Mouse (Mus musculus): ENCODE results near the gene Ephb1.

Gene Ephb1

GRCm38 (mm10) chr9:101982378-101982777, 372.1 kb downstream of the Ephb1 start:
- no peak for DNase-seq (ENCODE audit: low spot score)

- no peak for DNase-seq (ENCODE audit: low spot score)
Observed at GRCm38 (mm10) chr9:101981161-101981560, 373.3 kb downstream of the Ephb1 start.

- DNase-seq (ENCODE audit: low spot score): no peak
Observed at GRCm38 (mm10) chr9:101976884-101977465, 377.5 kb downstream of the Ephb1 start.

- DNase-seq (ENCODE audit: low spot score): no peak
Observed at GRCm38 (mm10) chr9:101972314-101972713, 382.2 kb downstream of the Ephb1 start.

- DNase-seq (ENCODE audit: low spot score): no peak
Observed at GRCm38 (mm10) chr9:101971806-101972205, 382.7 kb downstream of the Ephb1 start.

GRCm38 (mm10) chr9:101956228-101956627, 398.3 kb downstream of the Ephb1 start:
- no peak for DNase-seq (ENCODE audit: low spot score)

GRCm38 (mm10) chr9:101954529-101954928, 400.0 kb downstream of the Ephb1 start:
- DNase-seq (ENCODE audit: low spot score): no peak

- no peak for DNase-seq (ENCODE audit: low spot score)
Observed at GRCm38 (mm10) chr9:101950101-101950500, 404.4 kb downstream of the Ephb1 start.

GRCm38 (mm10) chr9:101945814-101946213, 408.7 kb downstream of the Ephb1 start:
- DNase-seq (ENCODE audit: low spot score): no peak

- no peak for DNase-seq (ENCODE audit: low spot score)
Observed at GRCm38 (mm10) chr9:101945326-101945725, 409.2 kb downstream of the Ephb1 start.

- DNase-seq (ENCODE audit: low spot score): no peak
Observed at GRCm38 (mm10) chr9:101942058-101942669, 412.3 kb downstream of the Ephb1 start.

- DNase-seq (ENCODE audit: low spot score): no peak
Observed at GRCm38 (mm10) chr9:101940182-101940581, 414.3 kb downstream of the Ephb1 start.

- DNase-seq (ENCODE audit: low spot score): no peak
Observed at GRCm38 (mm10) chr9:101939006-101939405, 415.5 kb downstream of the Ephb1 start.

- DNase-seq (ENCODE audit: low spot score): no peak
Observed at GRCm38 (mm10) chr9:101938066-101938465, 416.4 kb downstream of the Ephb1 start.

GRCm38 (mm10) chr9:101934887-101935286, 419.6 kb downstream of the Ephb1 start:
- DNase-seq (ENCODE audit: low spot score): peak; percentile 8

GRCm38 (mm10) chr9:101933946-101934573, 420.4 kb downstream of the Ephb1 start:
- DNase-seq (ENCODE audit: low spot score): no peak

- DNase-seq (ENCODE audit: low spot score): no peak
Observed at GRCm38 (mm10) chr9:101924829-101925228, 429.7 kb downstream of the Ephb1 start.

- DNase-seq (ENCODE audit: low spot score): no peak
Observed at GRCm38 (mm10) chr9:101922846-101923245, 431.6 kb downstream of the Ephb1 start.

- no peak for DNase-seq (ENCODE audit: low spot score)
Observed at GRCm38 (mm10) chr9:101919324-101919723, 435.2 kb downstream of the Ephb1 start.

- DNase-seq (ENCODE audit: low spot score): no peak
Observed at GRCm38 (mm10) chr9:101918771-101919170, 435.7 kb downstream of the Ephb1 start.

GRCm38 (mm10) chr9:101915082-101915481, 439.4 kb downstream of the Ephb1 start:
- DNase-seq (ENCODE audit: low spot score): no peak

- DNase-seq (ENCODE audit: low spot score): no peak
Observed at GRCm38 (mm10) chr9:101911176-101911866, 443.2 kb downstream of the Ephb1 start.

- no peak for DNase-seq (ENCODE audit: low spot score)
Observed at GRCm38 (mm10) chr9:101909491-101909890, 445.0 kb downstream of the Ephb1 start.

All from embryo, embryonic 10.5 days (tissue).